ENCODE assay signal across 9 mouse cellular contexts in genomic region chr8:110630571-110631071, GRCm38 (mm10). TPM values are rescaled to one million over a fixed set of nuclear protein-coding genes. Genes with fewer than 3 reads are reported as not detected.
DNase-seq lines count a peak whose midpoint lies in the region; ATAC-seq and TF ChIP-seq lines count a peak whose summit lies in the region.
"Had no signal": no experiment of that assay in that cellular context is flagged by ENCODE, and none has a peak within 500 bp of the region (broad histone marks: within the 10 kb centered on the region; RNA-seq: fewer than 3 reads in every experiment).

No protein-coding gene starts in this region.

- peak overlapping the region; percentile 47 for H3K27ac ChIP-seq in left cerebral cortex, adult 2 months
- H3K27ac ChIP-seq: neural tube, embryonic 13.5 days had no signal

- intact Hi-C loops in heart, postnatal 10 days (cut with DNase I) = no loop called here
- intact Hi-C loops in left cerebral cortex, adult 2 months (cut with DNase I) = no loop called here

- TF ChIP-seq CTCF in left cerebral cortex, adult 2 months (IDR thresholded peaks at IDR 0.05) = no peak

- no peak for ATAC-seq in megakaryocyte-erythroid progenitor cell, adult 5-6 weeks (replicated peaks; ENCODE audit: low FRiP score, low TSS enrichment, poor library complexity, severe bottlenecking)

- peak; percentile 42 for DNase-seq in adrenal gland, adult 2 months
- no peak for DNase-seq in adrenal gland, adult 18-20 months (ENCODE audit: low spot score in 2 of 2)
- peak; percentile 84 for DNase-seq in 3134 (ENCODE audit: extremely low read depth, insufficient read length, low spot score)
- DNase-seq in cerebellum, postnatal 36 days = peak; percentile 73 to 75
- DNase-seq in heart, postnatal 10 days = peak; percentile 70 to 76
- DNase-seq in left cerebral cortex, adult 2 months (ENCODE audit: extremely low spot score in 1 of 2, low spot score in 2 of 2) = peak; percentile 67 to 75
- peak; percentile 84 to 85 for DNase-seq in right cerebral cortex, postnatal 10 days (ENCODE audit: low spot score in 2 of 2)

- no peak overlapping the region for H3K4me3 ChIP-seq in left cerebral cortex, adult 2 months
- H3K4me3 ChIP-seq: neural tube, embryonic 13.5 days had no signal

RNA-seq across cellular contexts. Expression of gene Vac14, which starts 12.2 kb away (rescaled TPM):
- total RNA-seq in adrenal gland, adult 2 months (2021) = 10 to 100 TPM; 29.8 to 37.5 TPM
- polyA plus RNA-seq in adrenal gland, adult 2 months (2012; rRNA removed) = 40.9 and 47.0 TPM in 2 replicates
- 10 to 100 TPM; 29.8 to 32.8 TPM for total RNA-seq in adrenal gland, adult 18-20 months (2021)
- 10 to 100 TPM; 20.8 to 22.4 TPM for total RNA-seq in heart, postnatal 10 days (2021)
- 10 to 100 TPM; 25.4 to 26.1 TPM for total RNA-seq in left cerebral cortex, adult 2 months (2021)
- total RNA-seq in megakaryocyte-erythroid progenitor cell, adult 5-6 weeks (2014; fragmentation: Nextera tagmentation) = 50.2 and 53.9 TPM in 2 replicates
- 19.8 and 23.7 TPM in 2 replicates for total RNA-seq in megakaryocyte-erythroid progenitor cell, adult 5-6 weeks (2017)

Comparison
In these comparisons a context has a peak if more than half of its experiments do, and no peak if none do; other contexts are left out.
1. DNase-seq: peak in adrenal gland, adult 2 months (single experiment), 3134 (single experiment), cerebellum, postnatal 36 days (2 of 2), heart, postnatal 10 days (2 of 2), left cerebral cortex, adult 2 months (2 of 2) and right cerebral cortex, postnatal 10 days (2 of 2); none in adrenal gland, adult 18-20 months (0 of 2).